23 mouse cellular contexts compared by ENCODE assay signal in the genomic region with DNA sequence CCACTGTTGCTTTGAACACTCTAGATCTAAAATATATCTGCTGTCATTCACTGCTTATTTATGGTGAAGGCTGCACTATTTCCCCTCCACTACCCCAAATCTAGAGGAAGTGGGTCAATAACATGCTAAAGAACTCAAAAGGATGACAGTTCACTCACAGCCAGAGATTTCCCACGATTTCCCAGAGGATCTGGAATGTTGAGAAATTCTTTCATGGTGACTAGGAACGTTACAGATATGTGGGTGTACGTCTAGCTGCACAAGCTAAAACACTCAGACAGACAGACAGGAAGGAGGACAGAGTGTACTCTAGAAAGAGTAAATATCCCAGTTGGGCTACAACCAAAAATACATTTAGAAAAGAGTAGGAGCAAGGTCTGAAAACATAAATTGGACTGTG.
A peak's percentile ranks its signal among the peaks of the same experiment; 100 is the strongest.
DNase-seq lines count a peak whose midpoint lies in the region; ATAC-seq and TF ChIP-seq lines count a peak whose summit lies in the region.
"Had no signal": no experiment of that assay in that cellular context is flagged by ENCODE, and none has a peak within 500 bp of the region (broad histone marks: within the 10 kb centered on the region; RNA-seq: fewer than 3 reads in every experiment).

No protein-coding gene starts in this region.

- no peak overlapping the region for H3K4me3 ChIP-seq in kidney, postnatal 0 days (replicated peaks; ENCODE audit: low read depth, low read length)
- H3K4me3 ChIP-seq in embryonic fibroblast, embryonic 13.5 days (ENCODE audit: insufficient read depth, low read length), result no peak overlapping the region
- H3K4me3 ChIP-seq in forebrain, embryonic 10.5 days, result no peak overlapping the region
- H3K4me3 ChIP-seq: forebrain, embryonic 12.5 days; forebrain, embryonic 15.5 days; gastrocnemius, adult 2 months; heart, embryonic 12.5 days; heart, embryonic 15.5 days; hindbrain, embryonic 15.5 days had no signal

- H3K9me3 ChIP-seq in kidney, postnatal 0 days (replicated peaks; ENCODE audit: low read length), result no peaks in the 10 kb centered on the region
- H3K9me3 ChIP-seq in forebrain, embryonic 10.5 days, result no peaks in the 10 kb centered on the region
- H3K9me3 ChIP-seq: forebrain, embryonic 12.5 days; forebrain, embryonic 15.5 days; heart, embryonic 12.5 days; heart, embryonic 15.5 days; hindbrain, embryonic 15.5 days had no signal

- no peaks in the 10 kb centered on the region for H3K36me3 ChIP-seq in kidney, postnatal 0 days (ENCODE audit: insufficient read depth, low read length)
- no peaks in the 10 kb centered on the region for H3K36me3 ChIP-seq in forebrain, embryonic 10.5 days (replicated peaks)
- H3K36me3 ChIP-seq: forebrain, embryonic 12.5 days; forebrain, embryonic 15.5 days; heart, embryonic 12.5 days; heart, embryonic 15.5 days; hindbrain, embryonic 15.5 days had no signal

- no peak for ATAC-seq in kidney, postnatal 0 days (replicated peaks; ENCODE audit: low FRiP score, low read depth)
- ATAC-seq: activated CD4-positive, CD25-positive, alpha-beta regulatory T cell, adult 4 months; CD4-positive, CD25-positive, alpha-beta regulatory T cell, adult 4 months; forebrain, embryonic 15.5 days had no signal

- TF ChIP-seq CTCF in kidney, postnatal 0 days (IDR thresholded peaks at IDR 0.05; ENCODE audit: low read depth), result no peak
- no peak for TF ChIP-seq CTCF in embryonic fibroblast, embryonic 13.5 days (IDR thresholded peaks at IDR 0.05; ENCODE audit: borderline replicate concordance, insufficient read depth, low read length)

- 41% methylated on average over 3 of the region's 3 CpGs for WGBS in kidney, postnatal 0 days
- 75% methylated on average over 3 of the region's 3 CpGs for WGBS in forebrain, embryonic 10.5 days

- no peaks in the 10 kb centered on the region for H3K4me1 ChIP-seq in kidney, postnatal 0 days (replicated peaks; ENCODE audit: insufficient read depth, low read length)
- peaks cover 2% of the 10 kb centered on the region; the same call in 1 of the 2 replicates for H3K4me1 ChIP-seq in embryonic fibroblast, embryonic 13.5 days (ENCODE audit: control insufficient read depth, insufficient read depth, low read length)
- H3K4me1 ChIP-seq in forebrain, embryonic 10.5 days, result no peaks in the 10 kb centered on the region
- H3K4me1 ChIP-seq: forebrain, embryonic 12.5 days; forebrain, embryonic 15.5 days; heart, embryonic 12.5 days; heart, embryonic 15.5 days; hindbrain, embryonic 15.5 days had no signal

- no peak overlapping the region for H3K27ac ChIP-seq in kidney, postnatal 0 days
- H3K27ac ChIP-seq in embryonic fibroblast, embryonic 13.5 days (ENCODE audit: insufficient read depth, low read length), result peak overlapping the region; percentile 52
- H3K27ac ChIP-seq in forebrain, embryonic 10.5 days, result no peak overlapping the region
- H3K27ac ChIP-seq: forebrain, embryonic 12.5 days; forebrain, embryonic 15.5 days; gastrocnemius, adult 2 months; heart, embryonic 15.5 days; hindbrain, embryonic 15.5 days had no signal

- no peak for TF ChIP-seq POLR2A in embryonic fibroblast, embryonic 13.5 days (IDR thresholded peaks at IDR 0.05; ENCODE audit: low read depth, low read length)

- no peak overlapping the region for H3K9ac ChIP-seq in kidney, postnatal 0 days (ENCODE audit: low read depth, low read length)
- H3K9ac ChIP-seq: forebrain, embryonic 12.5 days; forebrain, embryonic 15.5 days; heart, embryonic 12.5 days; heart, embryonic 15.5 days; hindbrain, embryonic 15.5 days had no signal

- H3K4me2 ChIP-seq in kidney, postnatal 0 days (ENCODE audit: low read length), result no peak overlapping the region
- H3K4me2 ChIP-seq: forebrain, embryonic 12.5 days; forebrain, embryonic 15.5 days; heart, embryonic 12.5 days; heart, embryonic 15.5 days; hindbrain, embryonic 15.5 days had no signal

- no peaks in the 10 kb centered on the region for H3K27me3 ChIP-seq in kidney, postnatal 0 days (ENCODE audit: insufficient read depth, low read length)
- no peaks in the 10 kb centered on the region for H3K27me3 ChIP-seq in forebrain, embryonic 10.5 days (ENCODE audit: poor library complexity, severe bottlenecking)
- H3K27me3 ChIP-seq: forebrain, embryonic 12.5 days; forebrain, embryonic 15.5 days; heart, embryonic 12.5 days; heart, embryonic 15.5 days; hindbrain, embryonic 15.5 days had no signal

- DNase-seq in kidney, postnatal 0 days (ENCODE audit: low spot score), result peak; percentile 49
- DNase-seq in kidney, postnatal 14 days, result no peak
- DNase-seq in lung, postnatal 36 days, result peak; percentile 1
- no peak for DNase-seq in lung, adult 18-20 months
- DNase-seq in forebrain, embryonic 10.5 days (ENCODE audit: extremely low spot score, low spot score), result no peak
- DNase-seq: adrenal gland, adult 8-10 months; adrenal gland, postnatal 25 days; cerebellum, adult 18-20 months; cerebellum, adult 9-10 months; cerebellum, postnatal 14 days; gastrocnemius, adult 2 months; gastrocnemius, postnatal 14 days; heart, adult 11 months; heart, postnatal 14 days; heart, postnatal 4 days had no signal

Comparison
In these comparisons a context has a peak if more than half of its experiments do, and no peak if none do; other contexts are left out.
1. DNase-seq: peak in kidney, postnatal 0 days (single experiment) and lung, postnatal 36 days (single experiment); none in kidney, postnatal 14 days (single experiment), lung, adult 18-20 months (0 of 2) and forebrain, embryonic 10.5 days (single experiment).